Mouse (Mus musculus) bone marrow macrophage, adult 2 months (primary cell): ENCODE data around the gene Rpl31. TPM values are rescaled to one million over a fixed set of nuclear protein-coding genes. Genes with fewer than 3 reads are reported as not detected.

Experiments used
- H3K27ac ChIP-seq: 2 replicates; pipeline ENCODE4 v1.5.1; 2012; ENCODE audit warnings: low read depth, low read length; ENCODE audit not compliant: insufficient read depth
- H3K4me1 ChIP-seq: 2 replicates; pipeline ENCODE4 v1.6.1; 2012; ENCODE audit warnings: low read length; ENCODE audit not compliant: control insufficient read depth, insufficient read depth
- H3K4me3 ChIP-seq: 2 replicates; pipeline ENCODE4 v1.5.1; 2012; ENCODE audit warnings: mild to moderate bottlenecking, low read length, moderate library complexity; ENCODE audit not compliant: insufficient read depth
- CTCF ChIP-seq: IDR thresholded peaks from 2 replicates; pipeline ENCODE4 v1.5.1; 2012; ENCODE audit warnings: low read depth, mild to moderate bottlenecking, low read length, moderate library complexity
- POLR2A ChIP-seq: IDR thresholded peaks from 2 replicates; pipeline ENCODE4 v1.6.1; 2012; ENCODE audit warnings: mild to moderate bottlenecking, low read depth, low read length, borderline replicate concordance
- polyA plus RNA-seq: library from polyadenylated mRNA; stranded (reverse); fragments of >200 nt; gene quantifications from 2 replicates; pipeline ENCODE4 v1.2.4, GENCODE M21; 2012; ENCODE audit not compliant: missing spikeins, insufficient read depth, insufficient read length

Gene Rpl31
- polyA plus RNA-seq, 1 experiment = 950 TPM

DNA sequence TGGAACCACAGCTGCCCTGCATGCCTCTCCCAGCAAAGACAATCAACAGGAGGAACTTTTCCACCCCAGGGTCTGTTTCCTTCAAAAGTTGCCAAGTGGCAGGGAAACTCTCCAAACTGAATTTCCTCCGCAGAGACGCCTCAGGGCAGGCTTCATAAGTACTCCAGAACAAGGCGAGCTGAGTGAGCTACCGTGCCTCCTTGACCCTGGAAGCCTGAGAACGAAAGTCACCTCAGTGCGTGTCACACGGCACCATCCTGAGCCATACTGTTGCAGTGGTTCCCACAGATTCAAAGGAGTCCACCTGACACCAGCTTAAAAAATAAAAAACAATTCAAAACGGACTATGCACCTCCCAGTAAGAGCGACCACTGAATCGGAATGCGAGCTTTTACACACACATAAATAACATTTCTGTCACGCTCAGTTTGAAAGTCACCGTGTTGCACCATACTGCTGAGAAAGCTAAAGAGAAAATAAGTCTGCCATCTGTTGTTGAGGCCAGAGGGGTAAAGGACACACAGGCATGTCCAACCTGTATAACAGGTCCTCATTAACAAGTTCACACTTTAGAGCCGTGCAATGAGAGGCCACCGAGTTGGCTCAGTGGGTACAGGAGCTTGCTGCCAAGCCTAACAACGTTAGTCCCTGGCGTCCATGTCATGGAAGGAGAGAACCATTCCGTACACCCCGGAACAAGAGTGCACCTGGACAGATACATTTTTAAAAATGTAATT, 42.6 kb downstream of the Rpl31 start:
- H3K27ac ChIP-seq = no peak overlapping the region
- TF ChIP-seq CTCF = no peak
- TF ChIP-seq POLR2A = no peak
- peaks cover 8% of the 10 kb centered on the region for H3K4me1 ChIP-seq
- no peak overlapping the region for H3K4me3 ChIP-seq

DNA sequence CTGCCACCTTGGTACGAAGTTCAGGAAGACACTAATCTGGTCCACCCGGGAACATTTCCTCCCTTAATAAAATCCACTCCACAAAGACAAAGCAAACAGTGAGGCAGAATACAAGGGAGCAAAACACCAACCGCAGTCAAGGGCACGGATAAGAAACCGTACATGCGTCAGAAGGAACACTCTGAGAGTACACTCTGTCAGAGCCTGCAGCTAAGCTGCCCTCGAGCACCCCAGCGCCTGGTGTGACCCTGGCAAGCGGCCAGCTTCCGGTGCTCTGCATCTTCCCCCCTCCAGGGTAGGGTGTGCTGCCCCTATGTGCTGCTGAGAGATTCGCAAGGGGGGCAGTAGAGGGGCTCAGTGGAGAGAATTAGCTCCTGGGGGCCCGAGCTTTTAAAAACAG, 50.2 kb downstream of the Rpl31 start:
- TF ChIP-seq POLR2A = no peak
- TF ChIP-seq CTCF = no peak
- H3K4me3 ChIP-seq = no peak overlapping the region

DNA sequence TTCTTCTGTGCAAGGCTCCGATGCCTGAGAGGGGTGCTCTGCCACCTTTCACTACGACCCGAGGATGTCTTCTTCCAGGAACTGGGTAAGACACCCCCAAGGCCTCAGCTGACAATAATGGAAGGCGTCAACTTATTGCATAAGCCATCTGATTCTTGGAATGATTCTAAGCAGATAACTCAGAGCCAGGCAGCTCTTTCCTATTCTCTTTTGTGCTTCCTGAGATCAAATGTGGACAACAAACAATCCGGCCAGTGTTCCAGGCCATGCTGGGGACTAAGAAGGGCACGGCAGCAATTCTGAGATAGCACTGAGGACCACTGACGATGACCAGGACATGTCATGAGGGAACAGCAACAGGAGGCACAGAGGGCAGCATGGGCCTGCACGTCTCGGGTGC, 51.2 kb downstream of the Rpl31 start:
- TF ChIP-seq POLR2A = no peak
- no peak for TF ChIP-seq CTCF
- H3K4me1 ChIP-seq = no peaks in the 10 kb centered on the region
- no peak overlapping the region for H3K27ac ChIP-seq
- H3K4me3 ChIP-seq = no peak overlapping the region

More for the DNA sequence above, 50.2 kb downstream of the Rpl31 start:
- H3K27ac ChIP-seq = no peak overlapping the region
- H3K4me1 ChIP-seq = no peaks in the 10 kb centered on the region

DNA sequence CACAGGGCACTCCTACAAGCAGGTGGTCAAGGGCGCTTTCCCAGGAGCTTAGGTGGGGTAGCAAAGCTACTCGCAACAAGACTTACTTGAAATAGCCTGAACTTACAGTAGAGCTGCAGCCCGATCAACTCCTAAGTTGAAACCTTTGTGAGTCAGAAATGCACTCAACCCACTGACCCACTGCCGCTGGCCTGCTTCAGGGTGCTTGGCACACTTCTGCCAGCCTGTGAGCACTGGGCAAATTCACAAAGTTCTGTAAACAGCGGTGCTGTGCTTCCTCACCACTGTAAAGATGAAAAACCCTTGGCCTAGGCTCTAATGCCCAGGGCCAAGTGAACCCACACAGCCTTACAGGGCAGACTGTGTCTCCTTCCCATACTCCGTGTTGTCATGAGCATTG, 53.3 kb downstream of the Rpl31 start:
- H3K27ac ChIP-seq = no peak overlapping the region
- H3K4me1 ChIP-seq = no peaks in the 10 kb centered on the region
- no peak overlapping the region for H3K4me3 ChIP-seq
- TF ChIP-seq POLR2A = no peak
- no peak for TF ChIP-seq CTCF

Other genes starting within 250 kb of the Rpl31 start
- gene Npas2, start 174.1 kb upstream of the Rpl31 start, polyA plus RNA-seq = 0.60 and 0.75 TPM in 2 replicates
- 78.2 and 86.8 TPM in 2 replicates for gene Tbc1d8, start 110.9 kb downstream of the Rpl31 start, polyA plus RNA-seq
- 22.0 and 30.4 TPM in 2 replicates for gene Cnot11, start 167.2 kb downstream of the Rpl31 start, polyA plus RNA-seq
- gene Rnf149, start 209.6 kb downstream of the Rpl31 start, polyA plus RNA-seq = 113 and 116 TPM in 2 replicates